Mouse (Mus musculus): ENCODE measurements around the gene Ltbr. TPM values are rescaled to one million over a fixed set of nuclear protein-coding genes. Genes with fewer than 3 reads are reported as not detected.

Gene Ltbr
- total and polyA plus RNA-seq, 2 experiments = 55.9 to 102 TPM

DNA sequence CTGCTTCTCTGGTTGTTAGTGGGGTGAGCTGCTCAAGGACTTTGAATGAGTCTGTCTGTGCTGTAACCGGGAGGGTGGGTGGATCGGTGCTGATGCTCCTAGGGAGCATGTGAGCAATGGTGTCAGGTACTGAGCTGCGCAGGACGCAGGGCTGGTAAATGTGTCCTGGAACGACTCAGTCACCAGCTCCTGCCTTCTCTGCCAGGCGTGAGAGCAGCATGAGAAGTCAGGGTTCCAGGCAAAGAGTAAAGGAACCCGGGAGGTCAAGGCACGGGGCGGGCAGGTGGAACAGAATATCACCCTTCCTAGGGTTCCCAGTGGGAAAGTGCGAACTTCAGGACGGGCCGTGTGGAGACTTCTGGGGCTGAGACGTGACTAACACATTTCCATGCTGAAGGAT lies 47.6 kb downstream of the Ltbr start:
- no peaks in the 10 kb centered on the region for H3K36me3 ChIP-seq (ENCODE audit: control insufficient read depth, insufficient read depth, low read length)
- H3K4me1 ChIP-seq (ENCODE audit: control insufficient read depth, insufficient read depth, low read length) = peaks cover 2% of the 10 kb centered on the region; the same call in 1 of the 2 replicates
- H3K27ac ChIP-seq (replicated peaks; ENCODE audit: insufficient read depth, low read depth, low read length) = no peak overlapping the region
- no peaks in the 10 kb centered on the region for H3K27me3 ChIP-seq (ENCODE audit: control insufficient read depth, insufficient read depth, low read length)
- H3K79me2 ChIP-seq (ENCODE audit: control insufficient read depth, insufficient read depth, low read length) = no peaks in the 10 kb centered on the region
- WGBS = 85% methylated on average over 13 of the region's 13 CpGs
- no peak overlapping the region for H3K4me3 ChIP-seq (ENCODE audit: insufficient read depth, low read depth, low read length)
- no peak overlapping the region for H3K9ac ChIP-seq (ENCODE audit: low read depth, low read length)
- no peak for DNase-seq (ENCODE audit: extremely low read depth, low read depth, low spot score)
- no peak for TF ChIP-seq CTCF (IDR thresholded peaks at IDR 0.05; ENCODE audit: low read depth, low read length)
- no peak for TF ChIP-seq POLR2A (IDR thresholded peaks at IDR 0.05; ENCODE audit: extremely low read depth, insufficient read depth, low read length)

- H3K4me3 ChIP-seq (ENCODE audit: insufficient read depth, low read depth, low read length) = no peak overlapping the region
- H3K36me3 ChIP-seq (ENCODE audit: control insufficient read depth, insufficient read depth, low read length) = no peaks in the 10 kb centered on the region
- H3K27me3 ChIP-seq (ENCODE audit: control insufficient read depth, insufficient read depth, low read length) = no peaks in the 10 kb centered on the region
- no peaks in the 10 kb centered on the region for H3K79me2 ChIP-seq (ENCODE audit: control insufficient read depth, insufficient read depth, low read length)
- no peak for TF ChIP-seq POLR2A (IDR thresholded peaks at IDR 0.05; ENCODE audit: extremely low read depth, insufficient read depth, low read length)
- no peak for TF ChIP-seq CTCF (IDR thresholded peaks at IDR 0.05; ENCODE audit: low read depth, low read length)
- no peak for DNase-seq (ENCODE audit: extremely low read depth, low read depth, low spot score)
- H3K27ac ChIP-seq (replicated peaks; ENCODE audit: insufficient read depth, low read depth, low read length) = no peak overlapping the region
- peaks cover 2% of the 10 kb centered on the region; the same call in 1 of the 2 replicates for H3K4me1 ChIP-seq (ENCODE audit: control insufficient read depth, insufficient read depth, low read length)
- 34% methylated on average over 10 of the region's 10 CpGs for WGBS
- H3K9ac ChIP-seq (ENCODE audit: low read depth, low read length) = no peak overlapping the region
Measured at GRCm38 (mm10) chr6:125265239-125265638, 48.4 kb downstream of the Ltbr start.

DNA sequence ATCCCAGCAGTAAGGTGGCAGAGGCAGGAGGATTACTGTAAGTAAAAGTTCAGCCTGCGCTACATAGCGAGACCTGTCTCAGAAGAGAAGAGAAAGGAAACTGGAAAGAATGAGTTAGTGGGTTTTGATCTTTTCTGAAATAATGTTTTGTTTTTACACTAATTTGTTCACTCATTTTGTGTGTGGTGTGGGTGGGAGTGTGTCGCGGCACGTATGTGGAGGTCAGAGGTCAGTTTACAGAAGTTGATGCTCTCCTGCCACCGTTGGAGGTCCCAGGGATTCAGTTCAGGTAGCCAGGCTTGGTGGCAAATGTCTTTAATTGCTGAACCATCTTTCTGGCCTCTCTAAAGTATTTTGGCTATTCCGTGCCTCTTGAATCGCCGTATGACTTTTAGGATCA lies 49.5 kb downstream of the Ltbr start:
- Histone ChIP-seq H3K4me3 (ENCODE audit: insufficient read depth, low read depth, low read length) (no peak overlapping the region), H3K27me3 (ENCODE audit: control insufficient read depth, insufficient read depth, low read length) (no peaks in the 10 kb centered on the region), H3K36me3 (ENCODE audit: control insufficient read depth, insufficient read depth, low read length) (no peaks in the 10 kb centered on the region), H3K9ac (ENCODE audit: low read depth, low read length) (no peak overlapping the region), H3K27ac (replicated peaks; ENCODE audit: insufficient read depth, low read depth, low read length) (no peak overlapping the region), H3K79me2 (ENCODE audit: control insufficient read depth, insufficient read depth, low read length) (no peaks in the 10 kb centered on the region), H3K4me1 (ENCODE audit: control insufficient read depth, insufficient read depth, low read length) (peaks cover 2% of the 10 kb centered on the region; the same call in 1 of the 2 replicates)
- TF ChIP-seq POLR2A (IDR thresholded peaks at IDR 0.05; ENCODE audit: extremely low read depth, insufficient read depth, low read length) = no peak
- TF ChIP-seq CTCF (IDR thresholded peaks at IDR 0.05; ENCODE audit: low read depth, low read length) = no peak
- no peak for DNase-seq (ENCODE audit: extremely low read depth, low read depth, low spot score)
- WGBS = 79% methylated on average over 9 of the region's 9 CpGs

DNA sequence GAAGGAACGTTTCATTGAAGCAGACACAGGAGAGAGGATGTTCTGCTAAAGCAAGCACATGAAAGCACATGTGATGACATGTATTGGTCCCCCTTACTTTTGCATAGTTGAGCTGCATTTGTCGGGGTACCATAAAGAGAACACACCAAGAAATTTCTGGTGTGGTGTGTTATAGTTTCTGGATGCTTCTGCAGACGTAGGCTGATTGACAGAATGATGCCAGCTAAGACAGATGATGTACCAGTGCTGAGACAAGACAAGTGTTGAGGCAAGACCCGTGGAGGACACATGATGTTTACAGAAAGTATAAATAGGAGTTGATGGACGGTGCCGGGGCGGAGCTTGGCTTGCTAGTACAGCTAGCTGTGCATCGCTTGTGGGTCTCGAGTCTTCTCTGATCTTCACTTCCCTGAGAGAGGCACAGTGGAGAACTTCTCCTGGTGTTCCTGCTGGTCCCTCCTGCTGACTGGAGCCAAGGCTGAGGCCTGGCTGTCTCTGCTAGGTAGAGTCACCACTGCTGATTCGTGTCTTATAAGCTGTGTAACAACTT lies 53.6 kb downstream of the Ltbr start:
- Histone ChIP-seq H3K4me3 (ENCODE audit: insufficient read depth, low read depth, low read length) (no peak overlapping the region), H3K27ac (replicated peaks; ENCODE audit: insufficient read depth, low read depth, low read length) (no peak overlapping the region), H3K9ac (ENCODE audit: low read depth, low read length) (no peak overlapping the region), H3K27me3 (ENCODE audit: control insufficient read depth, insufficient read depth, low read length) (no peaks in the 10 kb centered on the region), H3K36me3 (ENCODE audit: control insufficient read depth, insufficient read depth, low read length) (no peaks in the 10 kb centered on the region), H3K79me2 (ENCODE audit: control insufficient read depth, insufficient read depth, low read length) (no peaks in the 10 kb centered on the region), H3K4me1 (ENCODE audit: control insufficient read depth, insufficient read depth, low read length) (no peaks in the 10 kb centered on the region)
- WGBS = 82% methylated on average over 10 of the region's 10 CpGs
- no peak for DNase-seq (ENCODE audit: extremely low read depth, low read depth, low spot score)
- TF ChIP-seq CTCF (IDR thresholded peaks at IDR 0.05; ENCODE audit: low read depth, low read length) (no peak), POLR2A (IDR thresholded peaks at IDR 0.05; ENCODE audit: extremely low read depth, insufficient read depth, low read length) (no peak)

Other genes starting within 250 kb of the Ltbr start
- 0.27 TPM in 1 of 2 replicates, not detected in the other for gene Lpar5, start 246.0 kb downstream of the Ltbr start, total RNA-seq (2014; rRNA removed)
- gene Lpar5, start 246.0 kb downstream of the Ltbr start, polyA plus RNA-seq (2012; rRNA removed) = 0.42 and 1.2 TPM in 2 replicates
- 30.0 and 30.5 TPM in 2 replicates for gene Chd4, start 217.9 kb downstream of the Ltbr start, total RNA-seq (2014; rRNA removed)
- gene Chd4, start 217.9 kb downstream of the Ltbr start, polyA plus RNA-seq (2012; rRNA removed) = 14.0 and 14.4 TPM in 2 replicates
- gene Nop2, start 182.0 kb downstream of the Ltbr start, total RNA-seq (2014; rRNA removed) = 8.2 and 9.7 TPM in 2 replicates
- gene Nop2, start 182.0 kb downstream of the Ltbr start, polyA plus RNA-seq (2012; rRNA removed) = 7.7 and 11.0 TPM in 2 replicates
- 2.5 and 2.6 TPM in 2 replicates for gene Iffo1, start 168.6 kb downstream of the Ltbr start, total RNA-seq (2014; rRNA removed)
- gene Iffo1, start 168.6 kb downstream of the Ltbr start, polyA plus RNA-seq (2012; rRNA removed) = 7.5 and 9.9 TPM in 2 replicates
- 1,072 and 1,474 TPM in 2 replicates for gene Gapdh, start 147.4 kb downstream of the Ltbr start, total RNA-seq (2014; rRNA removed)
- 2,601 and 2,951 TPM in 2 replicates for gene Gapdh, start 147.4 kb downstream of the Ltbr start, polyA plus RNA-seq (2012; rRNA removed)
- gene Ncapd2, start 122.2 kb downstream of the Ltbr start, total RNA-seq (2014; rRNA removed) = 2.4 and 4.6 TPM in 2 replicates
- 3.5 and 5.3 TPM in 2 replicates for gene Ncapd2, start 122.2 kb downstream of the Ltbr start, polyA plus RNA-seq (2012; rRNA removed)
- gene Mrpl51, start 122.1 kb downstream of the Ltbr start, total RNA-seq (2014; rRNA removed) = 43.0 and 44.0 TPM in 2 replicates
- gene Mrpl51, start 122.1 kb downstream of the Ltbr start, polyA plus RNA-seq (2012; rRNA removed) = 69.8 and 72.4 TPM in 2 replicates
- gene Vamp1, start 98.3 kb downstream of the Ltbr start, total RNA-seq (2014; rRNA removed) = 1.5 and 2.0 TPM in 2 replicates
- 3.8 and 5.5 TPM in 2 replicates for gene Vamp1, start 98.3 kb downstream of the Ltbr start, polyA plus RNA-seq (2012; rRNA removed)
- gene Tapbpl, start 82.0 kb downstream of the Ltbr start, total RNA-seq (2014; rRNA removed) = 15.0 and 16.5 TPM in 2 replicates
- gene Tapbpl, start 82.0 kb downstream of the Ltbr start, polyA plus RNA-seq (2012; rRNA removed) = 18.2 and 19.0 TPM in 2 replicates
- gene Cd27, start 76.9 kb downstream of the Ltbr start, total RNA-seq (2014; rRNA removed) = 0.47 and 0.65 TPM in 2 replicates
- gene Cd27, start 76.9 kb downstream of the Ltbr start, polyA plus RNA-seq (2012; rRNA removed) = 0.60 and 0.87 TPM in 2 replicates
- not detected in 2 replicates for gene Tuba3a, start 27.8 kb downstream of the Ltbr start, total RNA-seq (2014; rRNA removed)
- 0.12 TPM in 1 of 2 replicates, not detected in the other for gene Tuba3a, start 27.8 kb downstream of the Ltbr start, polyA plus RNA-seq (2012; rRNA removed)
- 3.0 and 6.7 TPM in 2 replicates for gene Scnn1a, start 6.8 kb upstream of the Ltbr start, total RNA-seq (2014; rRNA removed)
- 16.5 and 24.8 TPM in 2 replicates for gene Scnn1a, start 6.8 kb upstream of the Ltbr start, polyA plus RNA-seq (2012; rRNA removed)
- 21.0 and 28.6 TPM in 2 replicates for gene Tnfrsf1a, start 35.5 kb upstream of the Ltbr start, total RNA-seq (2014; rRNA removed)
- 89.3 and 110 TPM in 2 replicates for gene Tnfrsf1a, start 35.5 kb upstream of the Ltbr start, polyA plus RNA-seq (2012; rRNA removed)
- gene Plekhg6, start 66.9 kb upstream of the Ltbr start, total RNA-seq (2014; rRNA removed) = 3.0 and 3.6 TPM in 2 replicates
- gene Plekhg6, start 66.9 kb upstream of the Ltbr start, polyA plus RNA-seq (2012; rRNA removed) = 5.0 and 5.9 TPM in 2 replicates
- 17.4 and 19.1 TPM in 2 replicates for gene Cd9, start 180.9 kb upstream of the Ltbr start, total RNA-seq (2014; rRNA removed)
- 17.9 and 33.7 TPM in 2 replicates for gene Cd9, start 180.9 kb upstream of the Ltbr start, polyA plus RNA-seq (2012; rRNA removed)
- 4.9 and 6.8 TPM in 2 replicates for gene Vwf, start 232.9 kb upstream of the Ltbr start, total RNA-seq (2014; rRNA removed)
- 9.0 and 10.9 TPM in 2 replicates for gene Vwf, start 232.9 kb upstream of the Ltbr start, polyA plus RNA-seq (2012; rRNA removed)